Mouse (Mus musculus) CH12.LX (cell line): ENCODE data around the gene Dkkl1. TPM values are rescaled to one million over a fixed set of nuclear protein-coding genes. Genes with fewer than 3 reads are reported as not detected.

Experiments used
- DNase-seq: peaks from one replicate; pipeline ENCODE4 v3.0.0-alpha.2; 2013; ENCODE audit errors: extremely low read depth
- H3K27ac ChIP-seq: 2 replicates; pipeline ENCODE4 v1.5.1; 2012; ENCODE audit warnings: low read depth, mild to moderate bottlenecking, control low read depth, moderate library complexity; ENCODE audit not compliant: insufficient read depth
- H3K27me3 ChIP-seq: replicated peaks from 2 replicates; pipeline ENCODE3; 2012; ENCODE audit warnings: inconsistent platforms
- H3K36me3 ChIP-seq, 2 experiments: replicated peaks in 1 of 2; 2 replicates each; pipeline versions ENCODE3 to v1.6.1; 2012; ENCODE audit warnings: inconsistent platforms in 1 of 2, low read length in 1 of 2, mild to moderate bottlenecking in 1 of 2, mixed read lengths in 1 of 2, moderate library complexity in 1 of 2; ENCODE audit not compliant: control insufficient read depth in 1 of 2, insufficient read depth in 1 of 2
- H3K4me1 ChIP-seq, 2 experiments: 2 replicates each; pipeline ENCODE4 v1.6.1; 2012; ENCODE audit warnings: inconsistent platforms in 1 of 2, moderate library complexity in 1 of 2; ENCODE audit not compliant: insufficient read depth in 2 of 2, control insufficient read depth in 1 of 2
- H3K4me2 ChIP-seq: 2 replicates; pipeline ENCODE4 v1.6.1; 2012; ENCODE audit warnings: low read depth, mild to moderate bottlenecking, control low read depth; ENCODE audit not compliant: poor library complexity, insufficient read depth, severe bottlenecking
- H3K4me3 ChIP-seq, 3 experiments: fragments of 150-350 bp in 1 of 3; sonication (generic) in 1 of 3; replicated peaks in 1 of 3; 2 replicates each; pipeline versions ENCODE3 to v1.5.1; 2011 to 2012; ENCODE audit warnings: low read depth in 2 of 3, low read length in 2 of 3, mild to moderate bottlenecking in 2 of 3, moderate library complexity in 2 of 3, control low read depth in 1 of 3, improper control_type of control experiment in 1 of 3, inconsistent platforms in 1 of 3, mixed read lengths in 1 of 3; ENCODE audit not compliant: poor library complexity in 1 of 3
- H3K79me2 ChIP-seq: replicated peaks from 2 replicates; pipeline ENCODE4 v1.6.1; 2012; ENCODE audit warnings: mild to moderate bottlenecking, moderate library complexity; ENCODE audit not compliant: control insufficient read depth, poor library complexity, insufficient read depth, severe bottlenecking; ENCODE audit errors: extremely low read depth
- H3K9ac ChIP-seq: 2 replicates; pipeline ENCODE4 v1.6.1; 2012; ENCODE audit warnings: low read depth, mild to moderate bottlenecking, control low read depth, moderate library complexity; ENCODE audit not compliant: insufficient read depth
- H3K9me3 ChIP-seq: replicated peaks from 2 replicates; pipeline ENCODE3; 2012; ENCODE audit warnings: low read length, inconsistent platforms, mixed read lengths
- E2F4 ChIP-seq: IDR thresholded peaks from 2 replicates; pipeline ENCODE4 v1.6.1; 2011; ENCODE audit warnings: low read depth, low read length, improper control_type of control experiment; ENCODE audit not compliant: insufficient replicate concordance
- ELF1 ChIP-seq: IDR thresholded peaks from 2 replicates; pipeline ENCODE4 v1.6.1; 2014; ENCODE audit warnings: low read depth, mild to moderate bottlenecking, inconsistent platforms, low read length, improper control_type of control experiment
- EP300 ChIP-seq: IDR thresholded peaks from 2 replicates; pipeline ENCODE4 v1.6.1; 2011; ENCODE audit warnings: low read length, improper control_type of control experiment
- ETS1 ChIP-seq: conservative IDR thresholded peaks from 2 replicates; pipeline ENCODE4 v1.6.1; 2012; ENCODE audit warnings: low read depth, mild to moderate bottlenecking, inconsistent platforms, low read length, improper control_type of control experiment, moderate library complexity
- GABPA ChIP-seq: IDR thresholded peaks from 2 replicates; pipeline ENCODE4 v1.6.1; 2012; ENCODE audit warnings: low read depth, low read length, improper control_type of control experiment, inconsistent platforms; ENCODE audit not compliant: insufficient replicate concordance
- HCFC1 ChIP-seq: IDR thresholded peaks from 2 replicates; pipeline ENCODE4 v1.6.1; 2012; ENCODE audit warnings: low read depth, mild to moderate bottlenecking, inconsistent platforms, low read length, improper control_type of control experiment
- JUN ChIP-seq: IDR thresholded peaks from 2 replicates; pipeline ENCODE4 v1.6.1; 2011; ENCODE audit warnings: low read depth, mild to moderate bottlenecking, low read length, improper control_type of control experiment, moderate library complexity; ENCODE audit not compliant: insufficient read depth
- JUND ChIP-seq: conservative IDR thresholded peaks from 2 replicates; pipeline ENCODE4 v1.6.1; 2011; ENCODE audit warnings: low read depth, low read length, improper control_type of control experiment
- KAT2A ChIP-seq: IDR thresholded peaks from 2 replicates; pipeline ENCODE4 v1.6.1; 2012; ENCODE audit warnings: low read length, improper control_type of control experiment, inconsistent platforms; ENCODE audit not compliant: insufficient replicate concordance
- MAFK ChIP-seq: IDR thresholded peaks from 2 replicates; pipeline ENCODE4 v1.6.1; 2011; ENCODE audit warnings: low read length, improper control_type of control experiment; ENCODE audit not compliant: insufficient replicate concordance
- MAZ ChIP-seq: IDR thresholded peaks from 2 replicates; pipeline ENCODE4 v1.6.1; 2012; ENCODE audit warnings: low read depth, mild to moderate bottlenecking, inconsistent platforms, low read length, improper control_type of control experiment, moderate library complexity
- MEF2A ChIP-seq: IDR thresholded peaks from 2 replicates; pipeline ENCODE4 v1.6.1; 2014; ENCODE audit warnings: low read depth, mild to moderate bottlenecking, inconsistent platforms, low read length, improper control_type of control experiment, borderline replicate concordance
- MXI1 ChIP-seq: IDR thresholded peaks from 2 replicates; pipeline ENCODE4 v1.6.1; 2011; ENCODE audit warnings: mild to moderate bottlenecking, low read depth, low read length, improper control_type of control experiment
- NELFE ChIP-seq: IDR thresholded peaks from 2 replicates; pipeline ENCODE4 v1.6.1; 2011; ENCODE audit warnings: low read depth, low read length, improper control_type of control experiment
- NRF1 ChIP-seq: IDR thresholded peaks from 2 replicates; pipeline ENCODE4 v1.6.1; 2014; ENCODE audit warnings: low read depth, mild to moderate bottlenecking, inconsistent platforms, low read length, improper control_type of control experiment, moderate library complexity
- RCOR1 ChIP-seq: conservative IDR thresholded peaks from 2 replicates; pipeline ENCODE4 v1.6.1; 2012; ENCODE audit warnings: low read depth, mild to moderate bottlenecking, inconsistent platforms, low read length, improper control_type of control experiment
- SMC3 ChIP-seq: IDR thresholded peaks from 2 replicates; pipeline ENCODE4 v1.6.1; 2011; ENCODE audit warnings: low read depth, low read length, improper control_type of control experiment
- TBP ChIP-seq: conservative IDR thresholded peaks from 2 replicates; pipeline ENCODE4 v1.6.1; 2011; ENCODE audit warnings: low read depth, low read length, improper control_type of control experiment
- TCF12 ChIP-seq: IDR thresholded peaks from 2 replicates; pipeline ENCODE4 v1.6.1; 2014; ENCODE audit warnings: low read depth, mild to moderate bottlenecking, inconsistent platforms, low read length, improper control_type of control experiment
- UBTF ChIP-seq: IDR thresholded peaks from 2 replicates; pipeline ENCODE4 v1.6.1; 2012; ENCODE audit warnings: low read depth, mild to moderate bottlenecking, inconsistent platforms, low read length, improper control_type of control experiment, moderate library complexity
- USF1 ChIP-seq: IDR thresholded peaks from 2 replicates; pipeline ENCODE4 v1.6.1; 2014; ENCODE audit warnings: low read depth, mild to moderate bottlenecking, inconsistent platforms, low read length, improper control_type of control experiment
- USF2 ChIP-seq: conservative IDR thresholded peaks from 2 replicates; pipeline ENCODE4 v1.6.1; 2011; ENCODE audit warnings: low read depth, low read length, improper control_type of control experiment
- ZC3H11A ChIP-seq: IDR thresholded peaks from 2 replicates; pipeline ENCODE4 v1.6.1; 2012; ENCODE audit warnings: low read depth, mild to moderate bottlenecking, inconsistent platforms, low read length, improper control_type of control experiment
- ZKSCAN1 ChIP-seq: IDR thresholded peaks from 2 replicates; pipeline ENCODE4 v1.6.1; 2012; ENCODE audit warnings: low read depth, inconsistent platforms, low read length, improper control_type of control experiment, borderline replicate concordance
- dilution Hi-C: fragments of 300-500 bp; cut with MboI; formaldehyde crosslinking; loops from 2 replicates; pipeline ENCODE4 v1.14.3; 2020; ENCODE audit warnings: low sequenced_read_pairs; ENCODE audit not compliant: extremely low pct_unique_long_range_greater_than_20kb, extremely low pct_ligation_motif_present
- in situ Hi-C: fragments of 300-500 bp; cut with MboI; formaldehyde crosslinking; loops from 3 replicates; pipeline ENCODE4 v1.14.3; 2019; ENCODE audit warnings: low sequenced_read_pairs, low pct_ligation_motif_present, low pct_unique_long_range_greater_than_20kb, mixed read lengths
- polyA plus RNA-seq: library from polyadenylated mRNA; unstranded; fragments of >175 nt; gene quantifications from 2 replicates; pipeline ENCODE4 v1.2.1, GENCODE M21; 2012; ENCODE audit warnings: low read depth; ENCODE audit not compliant: insufficient read length
- total RNA-seq, 2 experiments: library from RNA; depleted of rRNA; stranded (reverse); fragments of 300-350 nt in 1 of 2; fragments of >200 nt in 1 of 2; gene quantifications; 2 replicates each; pipeline ENCODE4 v1.2.3; 2012 to 2014

Dkkl1 gene
- total and polyA plus RNA-seq, 3 experiments = 0.24 to 1.6 (median 0.44) TPM

- Histone ChIP-seq H3K4me2 (no peak overlapping the region), H3K79me2 (no peaks in the 10 kb centered on the region), H3K27me3 (peaks cover 87% of the 10 kb centered on the region), H3K27ac (no peak overlapping the region), H3K9me3 (no peaks in the 10 kb centered on the region), H3K4me3 (no peak overlapping the region), H3K4me1 (peaks cover 0 to 20% of the 10 kb centered on the region in 2 experiments; a peak in 3 of 4 replicates), H3K36me3 (no peaks in the 10 kb centered on the region), H3K9ac (no peak overlapping the region)
- in situ Hi-C loops = no loop called here
- TF ChIP-seq JUN (no peak), NELFE (no peak), USF1 (no peak), ZC3H11A (no peak), ELF1 (no peak), GABPA (no peak), EP300 (no peak), MAZ (no peak), TCF12 (no peak), MXI1 (no peak), MAFK (no peak), KAT2A (no peak), ZKSCAN1 (no peak), TBP (no peak)
- dilution Hi-C loops = no loop called here
- no peak for DNase-seq
These were observed 20.1 kb downstream of the Dkkl1 start for GRCm38 (mm10) chr7:45191803-45192363.

- no peaks in the 10 kb centered on the region for H3K79me2 ChIP-seq
- no peaks in the 10 kb centered on the region for H3K9me3 ChIP-seq
- TF ChIP-seq NRF1 (no peak), USF2 (no peak), HCFC1 (no peak), UBTF (no peak), ZC3H11A (no peak), TBP (no peak), EP300 (no peak), JUND (no peak), SMC3 (no peak), GABPA (no peak), ETS1 (no peak), MEF2A (no peak), JUN (no peak), RCOR1 (no peak), E2F4 (no peak)
- H3K36me3 ChIP-seq = no peaks in the 10 kb centered on the region
- no peak overlapping the region for H3K9ac ChIP-seq
- no peak for DNase-seq
- dilution Hi-C loops = no loop called here
- H3K27me3 ChIP-seq = peaks cover 88% of the 10 kb centered on the region
- in situ Hi-C loops = no loop called here
- H3K4me3 ChIP-seq = no peak overlapping the region
- H3K27ac ChIP-seq = no peak overlapping the region
- H3K4me1 ChIP-seq = peaks cover 0 to 20% of the 10 kb centered on the region in 2 experiments; a peak in 3 of 4 replicates
- H3K4me2 ChIP-seq = no peak overlapping the region
These were observed 20.8 kb downstream of the Dkkl1 start for GRCm38 (mm10) chr7:45191161-45191560.
